Mouse (Mus musculus) spleen, adult 18-20 months (tissue): ENCODE data around the gene Celsr3.

Source experiments
- DNase-seq, 2 experiments: peaks; one replicate each; pipeline ENCODE4 v3.0.0; 2022; ENCODE audit warnings: mixed read lengths in 2 of 2

Gene Celsr3

DNA sequence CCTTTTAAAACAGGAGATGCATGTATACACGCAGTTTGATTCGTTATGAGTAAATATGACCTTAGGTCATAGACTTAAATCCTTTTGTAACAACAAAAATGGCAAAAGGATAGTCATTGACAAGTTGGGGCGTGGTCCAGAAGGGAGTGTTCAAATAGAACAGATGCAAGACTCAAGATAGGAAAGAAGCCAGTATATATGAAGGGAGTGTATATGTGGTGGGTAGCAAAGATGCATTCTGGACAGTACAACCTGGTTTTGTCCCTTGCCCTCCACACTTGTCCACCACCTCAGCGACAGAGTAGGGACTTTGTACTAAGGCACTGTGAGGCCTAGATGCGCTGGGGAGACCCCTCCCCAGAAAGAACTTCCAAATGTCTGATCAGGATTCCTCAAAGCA lies 18.4 kb upstream of the Celsr3 start:
- DNase-seq: no peak

DNA sequence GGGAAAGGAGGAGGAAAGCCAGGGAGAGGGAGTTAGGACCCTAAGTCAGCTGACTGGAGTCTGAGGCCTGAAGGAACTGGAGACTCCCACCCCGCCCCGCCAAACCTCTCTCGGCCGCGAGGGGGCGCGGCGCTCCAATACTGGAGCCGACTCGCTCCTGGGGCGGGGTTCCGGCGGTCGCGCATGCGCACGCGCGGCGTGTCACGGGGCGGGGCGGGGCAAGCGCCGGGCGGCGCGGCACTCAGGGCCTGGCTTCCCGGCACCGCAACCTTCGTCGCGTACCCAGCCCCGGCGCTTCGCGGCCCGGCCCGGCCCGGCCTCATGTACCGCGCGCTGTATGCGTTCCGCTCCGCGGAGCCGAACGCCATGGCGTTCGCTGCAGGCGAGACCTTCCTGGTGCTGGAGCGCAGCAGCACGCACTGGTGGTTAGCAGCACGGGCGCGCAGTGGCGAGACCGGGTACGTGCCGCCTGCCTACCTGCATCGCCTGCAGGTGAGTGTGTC lies 17.9 kb upstream of the Celsr3 start, which contains the start of gene Nckipsd:
TSS of gene Nckipsd (plus strand) at position 206 of the 503 bp plus-strand sequence.
- peak; percentile 90 to 97 for DNase-seq

DNA sequence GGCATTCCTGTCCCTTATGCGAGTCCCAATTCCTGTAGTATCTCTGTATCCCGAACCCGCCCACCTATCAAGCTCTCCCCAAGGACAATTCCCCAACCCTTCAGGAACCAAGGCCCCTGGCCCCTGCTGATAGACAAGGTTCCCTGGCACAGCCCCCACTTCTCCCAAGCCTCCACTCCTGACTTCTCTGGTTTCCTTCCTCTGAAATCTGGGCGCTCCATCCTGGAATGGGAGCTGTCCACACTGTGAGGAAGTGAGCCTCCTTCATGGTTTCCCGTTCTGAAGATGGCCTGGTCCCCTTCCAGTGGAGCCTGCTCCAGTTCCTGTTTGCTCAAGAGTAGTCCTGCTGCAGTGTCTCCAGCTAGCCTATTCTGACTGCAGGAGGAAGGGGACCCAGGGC lies 16.9 kb upstream of the Celsr3 start:
- DNase-seq: no peak

DNA sequence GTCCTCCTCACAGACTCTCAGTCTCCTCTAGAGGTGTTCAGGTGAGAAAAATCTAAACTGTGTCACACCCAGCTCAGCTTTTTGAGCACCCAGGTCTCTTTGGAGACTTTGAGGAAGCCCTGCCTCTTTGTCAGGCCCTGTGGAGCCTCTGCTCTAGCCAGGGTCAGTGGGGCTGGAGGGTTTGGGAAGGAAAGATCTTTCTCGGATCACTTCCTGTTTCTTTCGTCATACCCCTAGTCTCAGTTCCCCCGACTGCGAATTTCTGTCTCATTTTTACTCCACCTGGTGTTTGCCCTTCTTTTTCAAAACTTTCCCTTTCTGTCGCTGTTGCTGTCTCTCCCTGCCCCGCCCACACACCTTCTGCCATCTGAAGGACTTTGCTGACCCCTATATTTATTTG lies 16.4 kb upstream of the Celsr3 start:
- no peak for DNase-seq

DNA sequence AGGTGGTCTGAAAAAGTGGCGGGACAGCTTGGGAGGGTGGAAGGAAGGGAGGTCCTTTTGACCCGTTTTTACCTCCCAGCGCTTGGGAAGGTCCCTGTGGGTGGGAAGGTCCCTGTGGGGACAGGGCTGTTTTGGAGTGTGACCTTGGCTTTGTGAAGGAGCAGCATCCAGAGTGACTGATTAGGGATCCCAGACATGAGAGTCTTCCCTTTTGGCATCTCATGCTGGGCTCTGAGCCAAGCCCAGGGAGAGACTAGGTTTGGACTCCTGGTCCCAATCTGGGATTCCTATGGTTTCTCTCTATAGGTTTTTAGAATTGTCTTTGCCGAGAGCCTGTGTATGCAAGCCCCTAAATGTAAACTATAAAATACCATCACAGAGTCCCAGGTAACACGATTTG lies 15.6 kb upstream of the Celsr3 start:
- no peak for DNase-seq

DNA sequence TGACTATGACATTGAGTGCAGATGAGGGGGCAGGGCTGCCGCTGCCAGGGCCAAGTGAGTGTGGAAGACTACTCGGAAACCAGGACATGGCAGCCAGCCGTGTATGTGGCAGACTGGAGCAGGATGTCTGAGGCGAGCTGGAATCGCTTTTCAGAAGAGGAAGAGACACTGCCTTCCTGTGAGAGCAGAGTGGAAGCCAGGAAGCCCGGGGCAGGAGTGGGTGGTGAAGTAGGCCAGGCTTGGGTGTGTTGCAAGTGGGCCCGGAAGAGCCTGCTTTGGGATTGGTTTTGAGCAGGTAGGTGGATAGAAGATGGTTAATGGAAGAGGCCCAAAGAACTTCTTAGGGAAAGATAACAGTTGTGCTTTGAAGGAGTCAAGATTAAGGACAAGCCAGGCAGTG lies 10.6 kb upstream of the Celsr3 start:
- DNase-seq: no peak

DNA sequence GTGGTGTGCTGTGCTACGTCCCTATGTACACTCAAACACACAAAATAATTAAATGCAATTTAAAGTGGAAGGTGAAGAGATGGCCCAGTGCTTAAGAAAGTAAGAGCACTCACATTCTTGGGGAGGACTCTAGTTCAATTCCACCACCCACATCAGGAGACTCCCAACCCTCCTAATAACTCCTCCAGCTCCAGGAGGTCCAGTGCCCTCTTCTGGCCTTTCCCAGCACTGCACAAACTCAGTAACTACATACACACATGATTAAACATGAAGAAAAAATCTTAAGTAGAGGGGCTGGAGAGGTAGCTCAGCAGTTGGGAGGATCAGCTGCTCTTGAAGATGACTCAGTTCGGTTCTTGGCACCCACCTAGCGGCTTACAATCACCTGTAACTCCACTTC lies 6.6 kb upstream of the Celsr3 start:
- DNase-seq: peak in 1 of 2 experiments; percentile 55

DNA sequence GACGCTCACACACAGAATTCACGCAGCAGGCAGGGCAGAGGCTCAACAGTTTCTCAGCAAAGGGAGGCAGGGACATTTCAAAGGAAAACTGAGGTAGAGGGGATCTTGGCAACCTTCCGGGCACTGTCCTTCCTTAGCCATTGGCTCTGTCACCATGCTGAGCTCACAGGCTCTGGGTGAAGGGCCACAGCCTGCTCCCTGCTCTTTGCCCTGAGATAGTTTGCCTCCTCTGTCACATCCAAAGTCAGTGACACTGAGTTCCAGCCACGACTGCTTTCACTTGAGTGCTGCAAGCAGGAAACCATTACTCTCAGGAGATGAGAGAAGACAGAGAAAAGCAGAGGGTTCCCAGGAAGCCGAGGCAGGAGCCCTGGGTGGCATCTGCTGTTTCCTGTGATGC lies 6.0 kb upstream of the Celsr3 start:
- no peak for DNase-seq

DNA sequence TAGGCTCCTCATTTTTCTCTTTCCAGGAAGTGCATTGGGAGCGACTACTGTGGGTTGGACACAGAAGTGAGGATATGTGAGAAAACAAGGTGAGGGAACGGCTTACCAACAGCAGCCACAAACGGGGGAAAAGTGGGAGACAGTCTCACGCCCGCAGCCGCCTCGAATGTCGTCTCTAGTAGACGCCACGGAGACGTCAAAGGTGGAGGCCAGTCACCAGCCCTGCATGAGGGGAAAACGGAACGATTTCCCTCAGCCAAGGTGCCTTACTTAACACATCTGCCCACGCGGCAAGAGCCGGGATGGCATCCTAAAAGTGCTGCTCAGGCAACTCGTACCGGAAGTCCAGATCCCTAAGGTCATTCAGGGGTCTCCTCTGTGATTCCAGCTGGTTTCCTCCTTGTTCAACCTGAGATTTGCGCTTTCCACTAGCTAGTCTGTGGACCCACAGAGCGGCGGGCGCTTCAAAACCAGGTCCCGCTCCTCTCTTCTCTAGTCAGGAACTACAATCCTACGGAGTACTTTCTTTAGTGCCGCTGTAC lies 1.9 kb upstream of the Celsr3 start:
- no peak for DNase-seq

DNA sequence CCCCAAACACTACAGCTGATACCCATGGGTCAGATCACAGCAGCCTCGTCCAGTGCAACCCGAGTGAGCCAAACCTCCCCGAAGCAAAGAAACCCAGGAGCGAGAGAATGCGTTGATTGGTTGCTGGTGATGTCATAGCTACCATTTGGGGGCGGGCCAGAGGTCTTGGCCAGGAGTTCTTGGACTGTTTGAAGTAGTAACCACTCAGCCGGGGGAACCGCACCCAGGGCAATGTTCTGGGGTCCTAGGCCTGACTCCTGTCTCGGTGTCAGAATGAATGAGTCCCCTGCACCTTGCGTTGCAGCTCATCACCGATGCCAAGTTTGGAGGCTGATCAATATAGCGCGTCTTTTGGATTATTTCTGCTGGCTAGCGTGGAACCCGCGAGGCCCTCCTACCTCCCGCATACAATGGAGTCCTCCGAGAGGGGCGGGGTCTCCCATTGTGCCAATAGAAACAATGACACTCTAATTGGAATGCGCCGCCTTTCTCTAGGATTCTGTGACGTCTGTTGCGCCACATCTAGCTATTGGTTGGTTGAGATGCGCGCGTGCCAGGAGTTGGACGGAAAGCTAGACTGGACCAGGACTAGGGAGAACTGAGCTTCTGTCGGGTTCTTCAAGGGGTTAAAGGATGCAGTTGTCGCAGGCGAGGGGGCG lies 1.2 kb upstream of the Celsr3 start:
- DNase-seq: no peak

DNA sequence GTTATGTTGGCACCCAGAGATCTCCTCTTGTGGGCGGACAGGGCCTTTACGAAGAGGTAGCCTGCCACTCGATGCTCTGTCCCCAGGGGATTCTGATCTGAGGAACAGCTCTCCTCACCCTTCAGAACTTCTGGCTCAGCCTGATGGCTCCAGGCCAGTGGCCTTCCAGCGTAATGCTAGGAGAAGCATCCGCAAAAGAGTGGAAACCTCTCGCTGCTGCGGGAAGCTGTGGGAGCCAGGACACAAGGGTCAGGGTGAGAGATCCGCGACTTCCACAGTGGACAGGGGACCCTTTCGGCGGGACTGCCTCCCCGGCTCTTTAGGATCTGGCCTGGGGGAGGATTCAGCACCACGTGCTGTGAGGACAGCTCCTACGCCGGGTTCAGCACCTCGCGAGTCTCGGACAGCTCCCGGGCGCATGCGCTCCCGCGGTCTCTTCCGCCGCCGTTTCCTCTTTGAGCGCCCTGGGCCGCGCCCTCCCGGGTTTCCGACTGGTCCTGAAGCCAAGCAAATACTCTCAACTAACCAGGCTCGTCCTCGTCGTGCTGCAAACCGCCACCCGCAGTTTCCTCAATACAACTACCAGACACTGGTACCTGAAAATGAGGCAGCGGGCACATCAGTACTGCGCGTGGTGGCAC lies 700 bp downstream of the Celsr3 start:
- peak; percentile 53 to 68 for DNase-seq

DNA sequence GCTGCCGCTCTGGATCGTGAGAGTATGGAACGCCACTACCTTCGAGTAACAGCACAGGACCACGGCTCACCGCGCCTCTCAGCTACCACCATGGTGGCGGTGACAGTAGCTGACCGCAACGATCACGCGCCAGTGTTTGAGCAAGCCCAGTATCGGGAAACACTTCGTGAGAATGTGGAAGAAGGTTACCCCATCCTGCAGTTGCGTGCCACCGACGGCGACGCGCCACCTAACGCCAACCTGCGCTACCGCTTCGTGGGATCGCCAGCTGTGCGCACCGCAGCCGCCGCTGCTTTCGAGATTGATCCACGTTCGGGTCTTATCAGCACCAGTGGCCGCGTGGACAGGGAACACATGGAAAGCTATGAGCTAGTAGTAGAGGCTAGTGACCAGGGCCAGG lies 1.3 kb downstream of the Celsr3 start:
- no peak for DNase-seq

DNA sequence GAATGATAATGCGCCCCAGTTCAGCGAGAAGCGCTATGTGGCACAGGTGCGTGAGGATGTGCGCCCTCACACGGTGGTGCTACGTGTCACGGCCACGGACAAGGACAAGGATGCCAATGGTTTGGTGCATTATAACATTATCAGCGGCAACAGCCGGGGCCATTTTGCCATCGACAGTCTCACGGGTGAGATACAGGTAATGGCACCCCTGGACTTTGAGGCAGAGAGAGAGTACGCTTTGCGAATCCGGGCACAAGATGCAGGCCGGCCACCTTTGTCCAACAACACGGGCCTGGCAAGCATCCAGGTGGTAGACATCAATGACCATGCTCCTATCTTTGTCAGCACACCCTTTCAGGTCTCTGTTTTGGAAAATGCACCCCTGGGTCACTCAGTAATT lies 1.8 kb downstream of the Celsr3 start:
- DNase-seq: no peak

DNA sequence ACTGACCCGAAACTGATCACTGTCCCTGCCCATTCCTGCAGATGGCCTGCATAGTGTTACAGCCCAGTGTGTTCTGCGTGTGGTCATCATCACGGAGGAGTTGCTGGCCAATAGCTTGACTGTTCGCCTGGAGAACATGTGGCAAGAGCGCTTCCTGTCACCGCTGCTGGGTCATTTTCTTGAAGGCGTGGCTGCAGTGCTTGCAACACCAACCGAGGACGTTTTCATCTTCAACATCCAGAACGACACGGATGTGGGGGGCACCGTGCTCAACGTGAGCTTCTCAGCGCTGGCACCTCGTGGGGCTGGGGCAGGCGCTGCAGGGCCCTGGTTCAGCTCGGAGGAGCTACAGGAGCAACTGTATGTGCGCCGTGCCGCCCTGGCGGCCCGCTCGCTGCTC lies 5.5 kb downstream of the Celsr3 start:
- DNase-seq: no peak

DNA sequence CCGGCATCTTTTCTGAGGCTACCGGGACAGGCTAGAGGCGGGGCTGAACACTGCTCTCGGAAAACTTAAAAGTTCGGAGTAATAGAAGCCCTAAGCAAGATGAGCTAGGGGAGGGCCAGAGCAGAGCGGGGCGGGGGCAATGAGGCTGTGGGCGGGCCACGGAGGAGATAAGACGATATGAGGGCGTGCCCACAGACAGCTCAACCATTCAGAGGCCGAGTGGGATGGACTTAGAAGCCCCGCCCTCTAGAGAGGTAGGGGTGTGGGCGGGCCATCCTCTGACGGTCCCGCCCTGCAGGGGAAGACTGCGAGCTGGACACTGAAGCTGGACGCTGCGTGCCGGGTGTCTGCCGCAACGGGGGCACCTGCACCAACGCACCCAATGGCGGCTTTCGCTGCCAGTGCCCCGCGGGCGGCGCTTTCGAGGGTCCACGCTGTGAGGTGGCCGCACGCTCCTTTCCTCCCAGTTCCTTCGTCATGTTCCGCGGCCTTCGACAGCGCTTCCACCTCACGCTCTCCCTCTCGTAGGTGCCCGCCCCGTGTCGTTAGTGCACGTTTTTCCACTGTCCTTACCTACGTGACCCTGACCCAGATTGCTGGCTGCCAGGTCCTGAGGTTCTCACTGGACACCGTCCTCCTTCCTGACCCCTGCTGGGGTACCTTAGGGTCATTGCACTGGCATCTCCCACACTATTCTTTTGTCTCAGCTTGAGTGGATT lies 6.4 kb downstream of the Celsr3 start:
- DNase-seq: peak; percentile 75 to 77

DNA sequence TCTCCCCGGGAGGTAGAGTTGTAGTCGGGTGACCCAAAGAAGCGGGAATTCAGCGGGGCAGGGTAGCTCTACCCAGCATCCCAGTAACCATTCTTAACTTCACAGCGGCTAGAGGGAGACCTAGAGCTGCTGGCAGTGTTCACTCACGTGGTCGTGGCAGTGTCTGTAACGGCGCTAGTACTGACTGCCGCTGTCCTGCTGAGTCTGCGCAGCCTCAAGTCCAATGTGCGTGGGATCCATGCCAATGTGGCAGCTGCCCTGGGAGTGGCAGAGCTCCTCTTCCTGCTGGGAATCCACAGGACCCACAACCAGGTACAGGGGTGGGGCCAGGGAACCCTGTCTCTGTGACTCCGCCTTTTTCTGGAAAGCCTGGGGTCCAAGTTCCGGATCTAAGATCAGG lies 16.9 kb downstream of the Celsr3 start:
- DNase-seq: no peak

DNA sequence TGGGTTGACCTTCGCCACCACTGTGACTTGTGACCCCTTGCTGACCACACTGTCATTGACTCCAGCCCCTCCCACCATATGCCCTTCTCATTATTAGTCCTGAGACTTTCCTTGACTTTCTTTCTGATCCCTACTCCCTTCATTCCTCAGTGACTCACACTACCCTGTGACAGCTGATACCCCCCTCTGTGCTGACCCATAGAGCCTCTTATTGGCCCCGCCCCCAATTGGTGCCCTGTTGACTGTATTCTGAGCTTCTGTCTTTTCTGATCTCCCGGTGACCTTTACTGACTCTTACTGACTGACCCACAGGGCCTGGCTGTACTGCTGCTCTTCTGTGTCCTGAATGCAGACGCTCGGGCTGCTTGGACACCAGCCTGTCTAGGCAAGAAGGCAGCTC lies 19.3 kb downstream of the Celsr3 start:
- no peak for DNase-seq

DNA sequence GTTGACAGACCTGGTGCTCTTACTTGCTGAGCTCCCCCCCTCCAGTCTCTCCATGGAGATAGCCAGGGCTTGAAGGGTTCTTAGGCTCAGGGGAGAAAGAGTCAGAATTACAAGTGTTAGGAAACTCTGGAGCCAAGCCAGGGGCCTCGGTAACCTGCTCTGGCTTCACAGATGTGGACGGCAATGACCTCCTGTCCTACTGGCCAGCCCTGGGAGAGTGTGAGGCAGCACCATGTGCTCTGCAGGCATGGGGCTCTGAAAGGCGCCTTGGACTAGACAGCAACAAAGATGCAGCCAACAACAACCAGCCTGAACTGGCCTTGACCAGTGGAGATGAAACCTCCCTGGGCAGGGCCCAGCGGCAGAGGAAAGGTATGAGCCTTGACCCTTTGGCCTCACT lies 21.3 kb downstream of the Celsr3 start:
- DNase-seq: no peak

DNA sequence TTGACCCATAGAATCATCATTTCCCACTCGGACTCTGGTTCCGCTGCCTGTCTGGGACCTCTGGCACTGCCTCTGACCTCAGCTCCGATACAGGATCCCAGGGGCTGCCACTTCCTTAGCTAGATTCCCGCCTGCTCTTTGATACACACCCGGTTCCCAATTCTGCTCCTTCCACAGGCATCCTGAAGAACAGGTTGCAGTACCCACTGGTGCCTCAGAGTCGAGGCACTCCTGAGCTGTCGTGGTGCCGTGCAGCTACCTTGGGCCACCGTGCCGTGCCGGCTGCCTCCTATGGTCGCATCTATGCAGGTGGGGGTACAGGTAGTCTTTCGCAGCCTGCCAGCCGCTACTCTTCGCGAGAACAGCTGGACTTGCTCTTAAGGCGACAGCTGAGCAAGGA lies 22.3 kb downstream of the Celsr3 start:
- DNase-seq: no peak

DNA sequence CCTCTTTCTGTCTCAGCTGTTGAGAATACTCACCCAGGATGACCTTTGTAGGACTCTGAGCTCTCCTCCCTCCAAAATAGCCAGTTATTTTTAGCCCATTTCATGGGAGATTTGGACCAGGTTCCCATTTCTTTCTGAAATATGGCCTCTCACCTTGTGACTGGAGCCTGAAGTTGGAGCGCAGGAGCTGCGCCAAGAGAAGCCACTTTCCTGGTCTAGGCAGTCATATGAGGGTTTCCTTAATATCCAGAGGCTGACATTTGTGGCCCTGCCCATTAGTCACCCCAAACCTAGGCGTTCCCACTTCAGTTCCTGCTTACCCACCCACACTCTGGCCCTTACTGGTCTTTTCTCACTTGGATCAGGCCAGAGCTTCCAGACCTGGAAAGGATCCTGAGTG lies 26.9 kb downstream of the Celsr3 start, which contains the start of gene Slc26a6:
TSS of gene Slc26a6 (plus strand) at position 308 of the 400 bp plus-strand sequence.
- DNase-seq: no peak

DNA sequence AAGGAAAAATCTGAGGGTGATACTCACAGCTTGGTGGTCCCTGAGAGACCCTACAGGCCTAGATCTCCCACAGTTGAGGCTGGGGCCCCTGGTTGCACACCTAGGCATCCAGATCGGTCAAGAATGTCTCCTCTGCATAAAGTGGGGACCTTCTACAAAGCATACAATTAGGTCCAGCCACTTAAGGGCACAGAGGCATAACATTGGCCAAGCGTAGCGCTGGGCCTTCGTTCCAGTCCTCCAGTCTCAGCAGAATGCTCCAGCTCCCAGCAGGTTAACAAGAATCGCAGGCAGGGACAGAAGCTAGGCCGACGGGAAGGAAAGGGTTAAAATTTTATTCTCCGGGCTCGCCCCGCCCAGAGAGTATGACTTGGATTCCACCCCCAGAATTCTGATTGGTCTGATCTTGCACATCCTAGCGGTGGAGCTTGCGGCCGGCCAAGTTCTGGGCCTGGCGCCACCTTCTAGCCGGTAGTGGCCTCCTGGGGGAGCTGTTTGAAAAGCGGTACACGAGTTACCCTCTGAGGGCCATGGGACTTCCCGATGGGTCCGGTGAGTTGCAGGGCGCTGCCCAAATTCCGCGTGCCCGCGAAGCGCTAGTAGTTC lies 27.6 kb downstream of the Celsr3 start:
- peak; percentile 84 to 86 for DNase-seq

DNA sequence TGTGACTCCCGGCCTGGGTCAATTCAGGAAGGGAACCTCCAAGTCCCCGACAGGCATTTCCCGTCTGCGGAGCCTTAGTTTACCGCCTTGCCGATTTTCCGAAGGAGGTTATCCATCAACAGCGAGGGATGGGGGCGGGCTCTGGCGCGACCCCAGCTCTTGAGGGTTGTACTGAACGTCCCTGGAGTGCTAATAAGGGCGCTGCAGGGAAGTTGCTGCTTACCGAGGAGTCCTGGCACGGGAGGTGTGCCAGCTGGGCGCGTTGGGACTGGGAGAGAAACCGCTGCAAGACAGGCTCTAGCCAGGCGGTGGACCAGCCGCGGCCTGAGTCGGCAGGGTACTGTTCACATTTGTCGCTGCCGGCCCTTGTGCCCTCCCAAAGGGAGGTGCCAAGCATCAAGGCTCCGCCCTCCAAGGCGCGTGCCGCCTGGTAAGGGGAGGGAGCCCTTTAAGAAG lies 28.1 kb downstream of the Celsr3 start:
- peak; percentile 75 to 83 for DNase-seq

DNA sequence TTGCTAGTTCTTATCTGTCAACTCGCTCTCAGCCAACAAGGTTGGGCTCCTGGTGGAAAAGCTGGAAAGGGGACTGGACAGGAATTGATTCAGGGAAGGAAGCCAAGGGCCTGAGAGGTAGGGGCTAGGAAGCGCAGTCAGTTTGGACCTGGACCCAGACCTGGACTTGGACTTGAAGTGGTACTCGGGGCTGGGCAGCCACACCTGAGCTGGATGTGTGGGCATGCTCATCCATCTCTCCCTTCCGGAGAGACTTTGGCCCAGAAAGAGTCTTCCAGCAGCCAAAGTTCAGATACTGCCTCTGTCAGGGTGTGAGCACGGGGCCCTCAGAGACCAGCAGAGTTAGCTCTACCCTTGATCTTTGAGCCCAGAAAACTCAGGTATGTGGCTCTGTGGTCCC lies 29.2 kb downstream of the Celsr3 start:
- DNase-seq: no peak
